Mouse (Mus musculus) left cerebral cortex, postnatal 25 days (tissue): Measurements from ENCODE around the gene Banp. TPM values are rescaled to one million over a fixed set of nuclear protein-coding genes. Genes with fewer than 3 reads are reported as not detected.

ENCODE experiments used
- DNase-seq, 2 experiments: peaks; one replicate each; pipeline ENCODE4 v3.0.0; 2022; ENCODE audit warnings: low spot score in 2 of 2, mixed read lengths in 1 of 2
- intact Hi-C: fragments of 180-260 bp; cut with DNase I; formaldehyde crosslinking; loops from one replicate; pipeline ENCODE4 v1.15.1; 2025
- total RNA-seq, 2 experiments: library from RNA; stranded (reverse); gene quantifications; 2 replicates each; pipeline ENCODE4 v1.2.3; 2021

Banp gene
- total RNA-seq, 2 experiments from 2014 or later = 36.5 to 58.6 TPM

- DNase-seq = no peak
- intact Hi-C loops = loop anchor here (5.0 kb wide), 1 partner anchor 205 kb away; no protein-coding TSS in a partner anchor
Measured at GRCm38 (mm10) chr8:121922101-121922500, 27.4 kb upstream of the Banp start.

GRCm38 (mm10) chr8:121924681-121925080, 24.9 kb upstream of the Banp start:
- intact Hi-C loops = loop anchor here (5.0 kb wide), 1 partner anchor 207 kb away; no protein-coding TSS in a partner anchor
- DNase-seq = no peak

- DNase-seq = peak; percentile 86 to 87
Measured at GRCm38 (mm10) chr8:121925624-121926023, 23.9 kb upstream of the Banp start.

GRCm38 (mm10) chr8:121926266-121926665, 23.3 kb upstream of the Banp start:
- no peak for DNase-seq
- intact Hi-C loops = no loop called here

More at GRCm38 (mm10) chr8:121925624-121926023, 23.9 kb upstream of the Banp start:
- intact Hi-C loops = no loop called here

GRCm38 (mm10) chr8:121927316-121927715, 22.2 kb upstream of the Banp start:
- peak in 1 of 2 experiments; percentile 48 for DNase-seq
- intact Hi-C loops = no loop called here

- intact Hi-C loops = no loop called here
- DNase-seq = no peak
Measured at GRCm38 (mm10) chr8:121930047-121930446, 19.5 kb upstream of the Banp start.

GRCm38 (mm10) chr8:121931571-121931970, 18.0 kb upstream of the Banp start:
- intact Hi-C loops = no loop called here

GRCm38 (mm10) chr8:121932026-121932667, 17.4 kb upstream of the Banp start:
- no peak for DNase-seq
- intact Hi-C loops = no loop called here

More at GRCm38 (mm10) chr8:121931571-121931970, 18.0 kb upstream of the Banp start:
- DNase-seq = no peak

- intact Hi-C loops = no loop called here
- no peak for DNase-seq
Measured at GRCm38 (mm10) chr8:121932668-121933520, 16.7 kb upstream of the Banp start.

- DNase-seq = peak in 1 of 2 experiments; percentile 26
- intact Hi-C loops = loop anchor here (2.0 kb wide), 1 partner anchor 84 kb away; no protein-coding TSS in a partner anchor
Measured at GRCm38 (mm10) chr8:121934506-121934905, 15.0 kb upstream of the Banp start.

GRCm38 (mm10) chr8:121934923-121935322, 14.6 kb upstream of the Banp start:
- intact Hi-C loops = loop anchor here (2.0 kb wide), 1 partner anchor 84 kb away; no protein-coding TSS in a partner anchor
- DNase-seq = no peak

GRCm38 (mm10) chr8:121935341-121936294, 13.9 kb upstream of the Banp start:
- intact Hi-C loops = loop anchor here (2.0 kb wide), 1 partner anchor 85 kb away; no protein-coding TSS in a partner anchor
- DNase-seq = peak; percentile 55 to 76

- no peak for DNase-seq
- intact Hi-C loops = no loop called here
Measured at GRCm38 (mm10) chr8:121936391-121936790, 13.2 kb upstream of the Banp start.

GRCm38 (mm10) chr8:121938732-121939131, 10.8 kb upstream of the Banp start:
- no peak for DNase-seq
- intact Hi-C loops = no loop called here

- DNase-seq = no peak
- intact Hi-C loops = no loop called here
Measured at GRCm38 (mm10) chr8:121943057-121943540, 6.5 kb upstream of the Banp start.

GRCm38 (mm10) chr8:121943716-121944115, 5.8 kb upstream of the Banp start:
- intact Hi-C loops = no loop called here
- DNase-seq = no peak

- intact Hi-C loops = no loop called here
- no peak for DNase-seq
Measured at GRCm38 (mm10) chr8:121944831-121945230, 4.7 kb upstream of the Banp start, which contains the start of gene Car5a. Car5a (minus strand) TSS chr8:121944904.

- intact Hi-C loops = no loop called here
- DNase-seq = no peak
Measured at GRCm38 (mm10) chr8:121946351-121946750, 3.2 kb upstream of the Banp start.
